Mouse (Mus musculus) limb, embryonic 10.5 days (tissue): ENCODE measurements around the gene Kng1. TPM values are rescaled to one million over a fixed set of nuclear protein-coding genes. Genes with fewer than 3 reads are reported as not detected.
"Not testable (repeated sequence)": the region's sequence is repeated elsewhere in the genome, so short reads cannot be mapped to it uniquely, and the experiment has no call there.

Experiments used
- DNase-seq: peaks from one replicate; pipeline ENCODE4 v3.0.0-alpha.2; 2017; ENCODE audit warnings: low spot score
- H3K27ac ChIP-seq: fragments of 300-500 bp; sonication (generic); 2 replicates; pipeline ENCODE4 v1.5.1; 2016; ENCODE audit warnings: mild to moderate bottlenecking
- H3K27me3 ChIP-seq: fragments of 300-500 bp; sonication (generic); 2 replicates; pipeline ENCODE4 v1.6.1; 2016; ENCODE audit warnings: low read depth, mild to moderate bottlenecking; ENCODE audit not compliant: poor library complexity, severe bottlenecking
- H3K36me3 ChIP-seq: fragments of 300-500 bp; sonication (generic); 2 replicates; pipeline ENCODE4 v1.6.1; 2016; ENCODE audit warnings: mild to moderate bottlenecking, moderate library complexity
- H3K4me1 ChIP-seq: fragments of 300-500 bp; sonication (generic); 2 replicates; pipeline ENCODE4 v1.6.1; 2016
- H3K4me3 ChIP-seq: fragments of 300-500 bp; sonication (generic); 2 replicates; pipeline ENCODE4 v1.5.1; 2016; ENCODE audit warnings: mild to moderate bottlenecking, moderate library complexity
- H3K9me3 ChIP-seq: fragments of 300-500 bp; sonication (generic); replicated peaks from 2 replicates; pipeline ENCODE4 v1.6.1; 2016; ENCODE audit warnings: mild to moderate bottlenecking
- WGBS: fragments of 180-500 bp; shearing (Covaris S2); methylation state at CpG from one replicate; pipeline ENCODE4 v1.1.7; 2016; 5-methylcytosine and 5-hydroxymethylcytosine counted together
- polyA plus RNA-seq: library from polyadenylated mRNA; unstranded; fragments of >200 nt; fragmentation: Nextera tagmentation; extraction: Ambion mirVana; gene quantifications from 2 replicates; pipeline ENCODE4 v1.2.1, GENCODE M21; 2016

The Kng1 gene
- polyA plus RNA-seq, 1 experiment from 2014 or later, result not detected

DNA sequence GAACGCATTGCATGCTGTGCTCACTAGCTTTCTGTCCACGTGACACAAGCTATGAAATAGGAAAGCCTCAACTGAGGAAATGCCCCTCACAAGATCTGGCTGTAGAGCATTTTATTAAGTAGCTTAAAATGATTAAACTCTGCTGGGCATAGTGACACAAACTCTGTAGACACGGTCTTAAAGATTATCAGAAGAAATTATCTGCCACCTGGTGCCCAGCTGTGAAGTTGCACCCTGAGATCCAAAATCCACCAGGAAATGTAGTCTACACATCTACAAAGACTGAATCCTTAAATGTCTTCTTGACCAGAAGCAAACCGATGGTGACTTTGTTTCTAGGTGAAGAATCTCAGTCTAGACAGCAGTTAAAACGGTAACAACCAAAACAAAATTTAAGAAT lies 11.3 kb upstream of the Kng1 start:
- Histone ChIP-seq H3K27ac (no peak overlapping the region), H3K27me3 (no peaks in the 10 kb centered on the region), H3K4me3 (no peak overlapping the region), H3K36me3 (no peaks in the 10 kb centered on the region), H3K9me3 (no peaks in the 10 kb centered on the region), H3K4me1 (no peaks in the 10 kb centered on the region; the same call in 1 of the 2 replicates)
- DNase-seq, result no peak
- 70% methylated on average over 5 of the region's 5 CpGs for WGBS

DNA sequence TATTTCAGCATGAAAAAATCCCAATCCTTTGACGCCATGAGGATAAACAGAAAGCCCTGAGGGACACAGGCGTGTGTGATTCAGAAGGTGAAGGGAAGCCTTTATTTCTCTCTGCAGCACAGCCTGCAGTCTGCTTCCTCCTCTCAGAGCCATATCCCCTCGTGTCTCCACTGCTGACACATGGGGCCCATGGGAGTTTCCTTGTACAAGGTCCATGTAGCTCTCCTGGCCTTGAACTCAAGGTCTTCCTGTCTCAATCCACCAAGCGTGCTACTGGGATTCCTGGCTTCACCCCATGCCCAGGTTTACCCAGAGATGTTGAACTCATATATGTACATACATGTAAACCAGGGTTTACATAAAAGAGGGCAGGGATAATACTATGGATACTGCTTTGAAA lies 2.0 kb downstream of the Kng1 start:
- not testable (repeated sequence) for DNase-seq, H3K4me3 ChIP-seq, H3K36me3 ChIP-seq, H3K4me1 ChIP-seq, H3K27ac ChIP-seq, H3K27me3 ChIP-seq, H3K9me3 ChIP-seq
- 86% methylated on average over 4 of the region's 4 CpGs for WGBS

DNA sequence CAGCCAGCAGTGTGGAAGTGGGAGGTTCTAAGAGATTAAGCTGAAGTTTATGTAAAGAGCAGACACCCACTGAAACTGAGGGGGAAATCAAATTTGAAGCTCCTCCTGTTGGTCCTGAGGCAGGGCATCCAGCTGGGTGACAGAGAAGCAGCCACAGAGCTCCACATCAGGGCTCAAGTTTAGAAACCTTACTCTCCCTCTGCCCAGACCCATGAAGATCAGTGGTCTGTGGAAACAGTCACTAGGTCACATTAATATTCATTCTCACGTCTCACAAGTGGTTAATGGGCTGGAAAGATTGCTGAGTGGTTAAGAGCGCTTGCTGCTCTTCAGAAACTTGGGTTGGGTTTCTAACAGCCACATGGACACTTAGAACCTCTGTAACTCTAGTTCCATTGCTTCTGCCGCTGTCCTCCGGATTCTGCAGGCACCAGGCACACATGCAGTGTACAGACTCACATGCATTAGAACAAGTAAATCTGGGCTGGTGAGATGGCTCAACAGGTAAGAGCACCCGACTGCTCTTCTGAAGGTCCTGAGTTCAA lies 3.2 kb downstream of the Kng1 start:
- not testable (repeated sequence) for H3K36me3 ChIP-seq, DNase-seq, H3K4me1 ChIP-seq, H3K27ac ChIP-seq, H3K4me3 ChIP-seq, H3K27me3 ChIP-seq, H3K9me3 ChIP-seq
- WGBS, result 92% methylated on average over 5 of the region's 5 CpGs

DNA sequence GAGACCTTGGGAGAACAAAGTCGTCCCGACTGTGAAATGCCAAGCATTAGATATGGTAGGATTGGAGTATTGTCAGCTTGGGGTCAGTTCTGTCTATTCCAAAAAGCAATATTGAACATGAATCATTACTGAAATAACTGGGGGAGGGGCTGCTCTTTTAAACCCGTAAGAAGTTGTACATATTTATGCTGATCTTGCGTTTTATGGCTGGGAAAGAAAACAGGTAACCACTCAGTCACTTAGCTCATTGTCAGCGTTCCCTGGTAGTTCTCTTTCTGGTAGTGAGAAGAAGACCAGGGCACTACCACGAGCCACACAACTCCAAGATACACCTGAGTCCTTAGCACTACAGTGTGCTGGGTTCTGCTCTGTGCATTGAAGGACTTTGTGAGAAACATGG lies 19.9 kb downstream of the Kng1 start:
- not testable (repeated sequence) for H3K27me3 ChIP-seq, H3K27ac ChIP-seq, H3K9me3 ChIP-seq, DNase-seq, H3K4me1 ChIP-seq, H3K4me3 ChIP-seq, H3K36me3 ChIP-seq
- WGBS, result 87% methylated on average over 6 of the region's 6 CpGs

DNA sequence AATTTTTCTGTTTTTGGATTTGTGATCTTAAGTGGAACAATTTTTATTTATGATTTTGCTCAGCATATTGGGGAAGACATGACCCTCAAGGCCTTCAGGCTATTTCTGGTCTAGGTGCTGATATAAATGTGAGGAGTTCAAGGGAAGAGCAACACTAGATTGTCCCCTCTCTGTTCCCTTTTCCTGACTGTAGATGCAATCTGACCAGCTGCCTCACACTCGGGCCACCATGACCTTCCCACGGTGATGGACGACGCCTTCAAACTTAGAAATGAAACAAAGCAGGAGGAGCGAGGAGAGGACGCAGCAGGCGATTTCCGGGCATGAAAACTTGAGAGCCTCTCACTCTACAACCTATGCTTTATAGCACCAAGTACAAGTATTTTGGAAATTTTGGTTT lies 29.5 kb downstream of the Kng1 start:
- not testable (repeated sequence) for H3K27ac ChIP-seq, H3K9me3 ChIP-seq, H3K4me1 ChIP-seq, DNase-seq, H3K27me3 ChIP-seq, H3K36me3 ChIP-seq, H3K4me3 ChIP-seq
- WGBS, result 82% methylated on average over 8 of the region's 8 CpGs

DNA sequence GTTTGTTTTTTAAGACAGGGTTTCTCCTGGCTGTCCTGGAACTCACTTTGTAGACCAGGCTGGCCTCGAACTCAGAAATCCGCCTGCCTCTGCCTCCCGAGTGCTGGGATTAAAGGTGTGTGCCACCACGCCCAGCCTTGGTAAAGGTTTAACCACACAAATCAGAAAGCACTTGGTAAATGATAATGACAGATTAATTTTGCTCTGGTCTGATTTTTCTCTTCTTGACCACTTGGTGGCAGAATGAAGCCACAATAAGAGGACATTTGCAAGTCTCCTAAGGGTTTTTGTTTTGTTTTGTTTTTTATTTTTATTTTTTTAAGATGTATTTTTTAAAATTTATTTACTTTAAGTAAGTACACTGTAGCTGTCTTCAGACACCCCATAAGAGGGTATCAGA lies 30.0 kb downstream of the Kng1 start:
- 62% methylated on average over 4 of the region's 4 CpGs for WGBS
- H3K4me1 ChIP-seq, H3K4me3 ChIP-seq, H3K36me3 ChIP-seq, DNase-seq, H3K27ac ChIP-seq, H3K9me3 ChIP-seq, H3K27me3 ChIP-seq: not testable (repeated sequence)

DNA sequence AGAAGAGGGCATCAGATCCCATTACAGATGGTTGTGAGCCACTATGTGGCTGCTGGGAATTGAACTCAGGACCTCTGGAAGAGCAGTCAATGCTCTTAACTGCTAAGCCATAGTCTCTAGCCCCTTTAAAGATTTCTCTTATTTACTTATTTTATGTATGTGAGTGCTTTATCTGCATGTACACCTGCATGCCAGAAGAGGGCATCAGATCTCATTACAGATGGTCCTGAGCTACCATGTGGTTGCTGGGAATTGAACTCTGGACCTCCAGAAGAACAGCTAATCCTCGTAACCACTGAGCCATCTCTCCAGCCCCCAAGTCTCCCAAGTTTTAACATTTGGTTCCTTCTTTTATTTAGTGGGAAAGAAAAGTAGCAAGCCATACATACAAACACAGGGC lies 30.8 kb downstream of the Kng1 start:
- H3K9me3 ChIP-seq, H3K27ac ChIP-seq, H3K27me3 ChIP-seq, H3K36me3 ChIP-seq, H3K4me1 ChIP-seq, DNase-seq, H3K4me3 ChIP-seq: not testable (repeated sequence)
- 95% methylated on average over 1 of the region's 1 CpGs for WGBS

DNA sequence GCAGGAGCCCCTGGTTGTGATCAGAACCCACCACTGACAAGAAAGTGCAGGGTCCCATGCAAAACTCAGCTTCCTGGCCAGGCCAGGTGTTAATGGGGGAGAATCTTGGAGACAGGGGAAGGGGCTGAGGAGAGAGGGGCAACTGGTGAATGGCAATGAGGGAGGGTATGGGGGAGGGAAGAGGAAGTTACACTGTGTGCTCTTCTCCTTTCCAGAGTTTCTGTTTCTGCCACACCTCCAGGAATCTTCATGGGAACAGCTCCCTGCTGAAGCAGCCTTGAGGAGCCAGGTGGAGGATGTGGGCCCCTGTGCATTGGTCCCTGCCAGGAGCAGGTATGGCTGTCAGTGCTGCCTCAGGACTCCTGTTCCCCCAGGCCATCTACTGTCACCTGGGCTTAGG lies 33.7 kb downstream of the Kng1 start:
- H3K27me3 ChIP-seq, H3K36me3 ChIP-seq, H3K4me3 ChIP-seq, H3K27ac ChIP-seq, DNase-seq, H3K4me1 ChIP-seq, H3K9me3 ChIP-seq: not testable (repeated sequence)

DNA sequence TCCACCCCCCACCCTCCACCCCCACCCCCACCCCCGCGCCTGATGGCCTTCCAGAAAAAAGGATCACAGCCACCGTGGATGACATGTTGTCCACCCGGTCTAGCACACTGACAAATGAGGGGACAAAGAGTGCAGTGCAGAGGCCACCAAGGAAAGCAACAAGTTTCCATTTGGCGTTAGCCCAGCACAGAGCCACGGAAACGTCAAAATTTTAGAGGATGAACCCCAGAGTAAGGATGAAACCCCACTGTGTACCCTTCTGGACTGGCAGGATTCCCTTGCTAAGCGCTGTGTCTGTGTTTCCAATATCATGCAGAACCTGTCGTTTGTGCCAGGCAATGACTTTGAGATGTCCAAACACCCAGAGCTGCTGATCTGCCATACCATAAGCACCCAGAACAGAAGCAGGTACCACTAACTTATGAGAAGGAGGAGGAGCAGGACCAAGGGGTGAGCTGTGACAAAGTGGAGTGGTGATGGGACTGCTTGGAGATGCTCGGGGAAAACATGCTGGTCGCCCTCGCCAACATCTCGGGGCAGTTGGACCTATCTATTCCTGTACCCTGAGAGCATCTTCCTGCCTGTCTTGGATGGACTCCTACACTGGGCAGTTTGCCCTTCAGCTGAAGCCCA lies 35.8 kb downstream of the Kng1 start:
- no peak for DNase-seq
- Histone ChIP-seq H3K27me3 (no peaks in the 10 kb centered on the region), H3K4me1 (no peaks in the 10 kb centered on the region), H3K9me3 (no peaks in the 10 kb centered on the region), H3K27ac (no peak overlapping the region), H3K36me3 (no peaks in the 10 kb centered on the region), H3K4me3 (no peak overlapping the region)
- WGBS, result 86% methylated on average over 13 of the region's 13 CpGs

DNA sequence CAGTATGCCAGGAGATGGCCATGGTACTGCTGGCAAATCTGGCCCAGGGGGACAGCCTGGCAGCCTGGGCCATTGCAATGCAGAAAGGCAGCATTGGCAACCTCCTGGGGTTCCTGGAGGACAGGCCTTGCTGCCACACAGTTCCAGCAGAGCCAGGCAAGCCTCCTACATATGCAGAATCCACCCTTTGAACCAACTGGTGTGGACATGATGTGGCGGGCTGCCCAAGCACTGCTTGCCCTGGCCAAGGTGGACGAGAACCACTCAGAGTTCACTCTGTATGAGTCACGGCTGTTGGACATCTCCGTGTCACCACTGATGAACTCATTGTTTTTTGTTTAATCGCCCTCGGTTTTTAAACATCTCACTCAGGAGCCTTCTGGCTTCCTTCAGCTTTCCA lies 36.5 kb downstream of the Kng1 start:
- WGBS, result 90% methylated on average over 6 of the region's 6 CpGs
- no peak for DNase-seq
- no peaks in the 10 kb centered on the region for H3K36me3 ChIP-seq
- no peak overlapping the region for H3K4me3 ChIP-seq
- H3K4me1 ChIP-seq, result no peaks in the 10 kb centered on the region
- no peak overlapping the region for H3K27ac ChIP-seq
- no peaks in the 10 kb centered on the region for H3K27me3 ChIP-seq
- no peaks in the 10 kb centered on the region for H3K9me3 ChIP-seq

DNA sequence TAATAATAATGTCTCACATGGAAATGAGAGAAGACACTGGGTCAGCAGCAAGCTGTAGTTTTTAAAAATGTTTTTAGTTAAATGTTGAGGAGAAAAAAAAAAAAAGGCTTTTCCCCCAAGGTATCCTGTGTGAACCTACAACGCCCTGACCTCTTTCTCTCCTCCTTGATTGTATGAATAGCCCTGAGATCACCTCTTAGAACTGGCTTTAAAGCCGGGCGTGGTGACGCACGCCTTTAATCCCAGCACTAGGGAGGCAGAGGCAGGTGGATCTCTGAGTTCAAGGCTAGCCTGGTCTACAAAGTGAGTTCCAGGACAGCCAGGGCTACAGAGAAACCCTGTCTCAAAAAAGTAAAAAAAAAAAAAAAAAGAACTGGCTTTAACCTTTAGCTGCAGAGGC lies 37.9 kb downstream of the Kng1 start:
- H3K9me3 ChIP-seq, H3K27ac ChIP-seq, H3K4me3 ChIP-seq, DNase-seq, H3K27me3 ChIP-seq, H3K36me3 ChIP-seq: not testable (repeated sequence)
- 97% methylated on average over 5 of the region's 5 CpGs for WGBS
- peaks cover 13% of the 10 kb centered on the region for H3K4me1 ChIP-seq

DNA sequence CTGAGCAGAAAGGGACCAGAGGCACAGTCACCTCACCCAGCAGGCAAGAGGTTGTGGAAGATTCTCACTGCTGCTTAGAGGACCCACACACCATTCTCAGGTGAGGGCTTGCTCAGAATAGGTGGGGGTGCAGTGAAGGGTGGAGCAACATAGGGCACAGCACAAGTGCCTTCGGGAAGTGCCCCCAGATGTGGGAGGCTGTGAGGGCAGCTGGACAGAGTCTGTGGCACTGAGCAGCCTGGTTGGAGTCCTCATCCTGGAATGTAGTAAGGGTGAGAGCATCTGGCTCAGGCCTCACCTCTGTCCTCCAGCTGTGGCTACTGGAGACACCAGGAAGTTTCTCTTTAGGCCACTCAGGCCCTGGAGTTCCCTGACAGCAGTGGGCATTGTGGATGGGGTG lies 39.2 kb downstream of the Kng1 start:
- H3K9me3 ChIP-seq, H3K36me3 ChIP-seq, DNase-seq, H3K4me3 ChIP-seq, H3K27me3 ChIP-seq, H3K27ac ChIP-seq: not testable (repeated sequence)
- 96% methylated on average over 1 of the region's 1 CpGs for WGBS
- H3K4me1 ChIP-seq, result peaks cover 17% of the 10 kb centered on the region

DNA sequence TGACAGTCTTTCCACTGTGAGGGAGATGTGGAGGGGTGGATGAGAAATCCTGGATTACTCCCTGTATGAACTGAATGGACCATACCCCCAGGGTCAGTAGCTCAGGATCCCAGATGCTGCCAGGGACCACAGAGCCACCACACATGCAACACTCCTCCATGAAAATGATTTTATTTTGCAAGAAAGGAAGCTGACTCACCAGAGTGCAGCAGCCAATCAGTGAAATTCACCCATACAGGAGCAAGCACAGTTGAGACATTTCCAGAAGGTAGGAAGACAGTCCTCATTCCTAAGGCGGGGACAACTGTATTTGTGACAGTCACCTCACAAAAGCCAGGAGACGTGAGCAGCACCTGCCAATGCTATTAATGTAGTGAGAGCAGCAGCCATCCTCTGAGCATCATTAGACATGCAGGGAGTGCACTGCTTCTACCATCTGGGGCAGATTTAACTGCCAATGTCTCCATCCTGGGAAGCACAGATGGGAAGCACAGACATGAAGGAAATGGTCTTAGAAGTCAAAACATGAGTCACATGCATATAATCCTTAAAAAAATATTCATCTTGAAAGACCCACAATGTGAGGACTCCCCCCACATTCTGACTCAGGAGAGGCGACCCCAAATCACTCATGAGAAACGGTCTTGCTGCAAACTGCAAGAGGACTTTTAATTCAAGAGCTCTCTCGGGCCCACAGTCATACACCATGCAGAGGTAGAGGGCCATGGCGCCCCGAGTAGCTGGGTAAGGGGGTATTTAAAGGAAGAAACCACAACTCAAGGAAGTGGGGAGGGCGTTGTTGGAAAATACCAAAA lies 39.8 kb downstream of the Kng1 start:
- H3K4me1 ChIP-seq, result peaks cover 20% of the 10 kb centered on the region
- not testable (repeated sequence) for H3K4me3 ChIP-seq, H3K27me3 ChIP-seq, H3K27ac ChIP-seq, H3K36me3 ChIP-seq, DNase-seq, H3K9me3 ChIP-seq
- WGBS, result 91% methylated on average over 8 of the region's 8 CpGs

DNA sequence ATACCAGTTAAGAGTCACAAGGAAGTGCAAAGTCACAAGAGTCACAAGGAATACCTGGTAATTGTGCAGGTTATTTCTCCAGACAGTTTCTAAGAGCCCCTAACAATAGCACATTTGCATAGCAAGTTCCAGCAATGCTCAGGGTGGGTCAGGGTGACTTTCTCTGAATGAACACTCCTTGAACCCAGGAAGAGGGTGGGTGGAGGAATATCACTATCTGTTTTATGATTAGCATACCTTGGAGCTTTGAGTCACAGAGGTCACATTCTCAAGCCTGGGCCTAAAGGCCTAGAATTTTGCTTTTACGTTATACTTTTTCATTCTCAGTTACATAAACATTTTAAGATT lies 40.4 kb downstream of the Kng1 start:
- H3K27ac ChIP-seq, H3K27me3 ChIP-seq, H3K4me3 ChIP-seq, DNase-seq, H3K36me3 ChIP-seq, H3K9me3 ChIP-seq: not testable (repeated sequence)
- 96% methylated on average over 1 of the region's 1 CpGs for WGBS
- peaks cover 25% of the 10 kb centered on the region for H3K4me1 ChIP-seq
